Mouse (Mus musculus): Measurements from ENCODE around the gene Hist1h2ae. TPM values are rescaled to one million over a fixed set of nuclear protein-coding genes. Genes with fewer than 3 reads are reported as not detected.

Gene Hist1h2ae
- 1 to 10 TPM; 6.6 to 7.7 TPM for total RNA-seq (2021)
- long read RNA-seq, experiment 1, result 0 reads
- long read RNA-seq, experiment 2, result 0 reads

DNA sequence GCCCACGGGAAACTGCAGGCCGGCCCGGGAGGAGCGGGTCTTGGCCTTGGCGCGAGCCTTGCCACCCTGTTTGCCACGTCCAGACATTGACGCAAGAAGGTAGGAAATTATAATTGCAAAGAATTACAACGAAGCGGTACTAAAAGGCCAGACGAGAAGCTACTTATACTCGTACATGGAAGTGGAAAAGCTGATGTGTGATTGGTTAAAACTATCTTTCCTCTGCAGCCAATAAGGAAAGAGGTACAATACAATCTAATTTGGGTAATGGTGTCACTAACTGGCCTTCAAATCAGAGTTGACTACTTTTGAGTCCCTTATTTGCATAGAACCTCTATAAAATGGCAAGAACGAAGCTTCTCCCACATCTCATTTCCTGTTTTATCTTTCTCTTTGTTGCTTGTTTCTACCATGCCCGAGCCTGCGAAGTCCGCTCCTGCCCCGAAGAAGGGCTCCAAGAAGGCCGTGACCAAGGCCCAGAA, at the start of gene Hist1h2ae, which contains the start of gene Hist1h2bg:
TSS of gene Hist1h2ae (minus strand) at position 199 of the 482 bp plus-strand sequence.
TSS of gene Hist1h2bg (plus strand) at position 375 of the 482 bp plus-strand sequence.
- no peak for TF ChIP-seq CTCF (conservative IDR thresholded peaks at IDR 0.05)
- Histone ChIP-seq H3K27ac (peak within 1 kb of the TSS; percentile 95), H3K4me3 (peak within 1 kb of the TSS; percentile 73)
- DNase-seq (ENCODE audit: low spot score in 2 of 2), result peak; percentile 72 to 92

DNA sequence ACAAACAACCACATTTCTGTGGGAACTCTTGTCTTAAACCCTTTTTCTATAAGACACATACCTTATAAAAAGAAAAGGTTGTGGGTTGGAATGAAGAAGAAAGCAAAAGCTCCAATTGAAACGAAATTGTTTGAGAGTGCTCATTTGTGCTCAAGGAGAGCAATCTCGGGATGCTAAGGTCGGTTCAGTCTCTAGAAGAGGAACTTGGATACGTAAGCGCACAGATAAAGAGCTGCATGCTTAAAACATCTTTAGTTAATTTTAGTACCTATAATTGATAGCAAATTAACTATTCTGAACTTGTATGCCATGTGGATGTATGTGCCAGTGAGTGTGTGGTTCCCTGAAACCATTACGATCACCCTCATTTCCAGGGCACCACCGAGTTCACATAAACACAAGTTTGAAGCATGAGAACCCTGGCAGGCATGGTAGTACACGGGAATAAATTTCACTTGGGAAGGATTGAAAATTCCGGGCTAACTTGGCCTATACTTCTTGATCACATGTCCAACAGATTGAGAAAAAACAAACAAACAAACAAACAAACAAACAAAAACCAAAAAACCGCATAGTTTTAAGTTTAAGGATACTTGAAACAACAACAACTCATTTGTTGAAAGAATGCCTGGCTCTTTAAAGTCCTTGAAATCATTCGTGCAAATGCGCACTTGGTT, 49.2 kb upstream of the Hist1h2ae start:
- Histone ChIP-seq H3K4me3 (peak overlapping the region; percentile 76), H3K27ac (peak overlapping the region; percentile 99)
- DNase-seq (ENCODE audit: low spot score in 2 of 2), result no peak
- no peak for TF ChIP-seq CTCF (conservative IDR thresholded peaks at IDR 0.05)

DNA sequence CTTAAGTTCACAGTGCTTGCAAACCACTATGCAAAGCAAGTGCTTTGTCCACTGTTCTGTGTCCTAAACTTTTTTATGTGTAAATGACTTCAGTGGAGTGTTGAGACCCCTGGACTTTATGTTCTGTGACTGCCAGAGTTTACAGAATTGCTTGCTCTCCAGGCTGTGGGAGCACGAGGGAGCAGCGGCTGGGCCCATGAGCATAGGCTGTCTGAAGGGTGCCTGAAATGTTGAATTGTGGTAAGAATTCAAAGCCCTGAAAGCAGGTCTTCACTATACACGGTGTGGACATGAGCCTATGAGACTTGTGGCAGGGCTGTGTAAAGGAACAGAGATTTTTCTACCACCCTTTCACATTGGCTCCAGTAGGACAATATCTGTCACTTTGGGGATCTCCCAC, 40.6 kb upstream of the Hist1h2ae start:
- DNase-seq (ENCODE audit: low spot score in 2 of 2), result no peak
- Histone ChIP-seq H3K27ac (no peak overlapping the region), H3K4me3 (no peak overlapping the region)
- TF ChIP-seq CTCF (conservative IDR thresholded peaks at IDR 0.05), result no peak

GRCm38 (mm10) chr13:23610393-23610792, 39.4 kb upstream of the Hist1h2ae start:
- no peak for TF ChIP-seq CTCF (conservative IDR thresholded peaks at IDR 0.05)
- no peak for DNase-seq (ENCODE audit: low spot score in 2 of 2)
- Histone ChIP-seq H3K4me3 (no peak overlapping the region), H3K27ac (no peak overlapping the region)

DNA sequence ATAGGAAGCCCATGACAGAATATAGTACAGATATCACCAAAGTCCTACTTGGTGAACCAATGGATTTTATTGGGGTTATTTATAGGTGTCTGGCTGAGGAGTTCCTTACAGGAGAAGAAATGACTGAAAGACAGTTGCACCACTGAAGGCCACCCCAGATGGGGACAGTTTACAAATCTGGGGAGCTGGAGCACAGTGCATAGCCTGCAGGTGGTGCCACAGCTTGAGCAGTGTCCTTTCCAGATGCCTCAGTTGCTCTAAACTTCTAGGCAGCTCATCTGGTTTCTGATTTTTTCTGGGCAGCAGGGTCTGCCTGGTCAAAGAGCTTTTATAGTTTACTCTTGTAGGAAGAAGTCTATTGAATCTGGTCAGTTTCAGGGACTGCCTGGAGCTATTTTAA, 38.8 kb upstream of the Hist1h2ae start:
- Histone ChIP-seq H3K4me3 (no peak overlapping the region), H3K27ac (no peak overlapping the region)
- TF ChIP-seq CTCF (conservative IDR thresholded peaks at IDR 0.05), result no peak
- DNase-seq (ENCODE audit: low spot score in 2 of 2), result no peak

DNA sequence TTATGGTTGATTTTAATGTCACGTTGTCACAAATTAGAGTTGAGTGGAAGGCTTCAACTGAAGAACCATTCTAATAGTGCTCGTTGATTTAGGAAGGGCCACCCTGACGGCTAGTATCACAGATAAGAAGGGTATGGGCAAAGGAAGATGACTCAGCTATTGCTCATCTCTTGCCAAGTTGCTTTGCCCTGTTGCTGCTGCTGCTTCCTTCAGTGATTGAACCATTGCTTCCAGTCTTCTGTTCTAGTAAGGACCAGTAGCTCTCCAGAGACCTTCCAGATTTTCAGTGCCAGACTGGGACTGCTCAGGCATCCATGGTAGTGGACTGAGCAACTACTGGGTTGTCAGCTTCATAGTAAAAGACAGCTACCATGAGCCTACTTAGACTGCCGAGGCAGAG, 38.2 kb upstream of the Hist1h2ae start:
- Histone ChIP-seq H3K27ac (no peak overlapping the region), H3K4me3 (no peak overlapping the region)
- no peak for DNase-seq (ENCODE audit: low spot score in 2 of 2)
- no peak for TF ChIP-seq CTCF (conservative IDR thresholded peaks at IDR 0.05)

DNA sequence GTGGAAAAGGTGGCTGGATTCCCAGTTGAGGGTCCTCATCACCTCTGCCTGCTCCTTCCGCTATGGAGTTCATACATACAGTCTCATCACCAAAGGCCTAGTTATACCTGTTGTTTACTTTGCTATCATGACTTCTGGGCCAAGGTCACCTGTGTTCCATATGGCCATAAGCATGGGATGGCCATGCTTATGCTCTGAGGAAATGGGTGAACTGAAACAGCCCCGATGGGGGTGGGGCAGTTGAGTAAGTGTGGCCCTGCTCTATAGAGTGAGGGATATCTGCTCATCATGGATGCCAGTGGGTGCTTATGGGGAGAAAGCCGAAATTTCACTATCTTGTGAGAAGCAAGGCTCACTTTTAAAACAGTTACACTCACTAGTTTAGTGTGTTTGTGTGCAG, 34.0 kb upstream of the Hist1h2ae start:
- Histone ChIP-seq H3K4me3 (no peak overlapping the region), H3K27ac (no peak overlapping the region)
- no peak for TF ChIP-seq CTCF (conservative IDR thresholded peaks at IDR 0.05)
- DNase-seq (ENCODE audit: low spot score in 2 of 2), result no peak

- Histone ChIP-seq H3K4me3 (no peak overlapping the region), H3K27ac (no peak overlapping the region)
- no peak for DNase-seq (ENCODE audit: low spot score in 2 of 2)
- no peak for TF ChIP-seq CTCF (conservative IDR thresholded peaks at IDR 0.05)
Observed at GRCm38 (mm10) chr13:23604452-23604851, 33.4 kb upstream of the Hist1h2ae start.

GRCm38 (mm10) chr13:23603182-23603699, 32.2 kb upstream of the Hist1h2ae start:
- Histone ChIP-seq H3K4me3 (no peak overlapping the region), H3K27ac (no peak overlapping the region)
- no peak for TF ChIP-seq CTCF (conservative IDR thresholded peaks at IDR 0.05)
- DNase-seq (ENCODE audit: low spot score in 2 of 2), result no peak

GRCm38 (mm10) chr13:23597957-23598356, 26.9 kb upstream of the Hist1h2ae start:
- peak; percentile 76 to 79 for DNase-seq (ENCODE audit: low spot score in 2 of 2)
- TF ChIP-seq CTCF (conservative IDR thresholded peaks at IDR 0.05), result peak; percentile 96

DNA sequence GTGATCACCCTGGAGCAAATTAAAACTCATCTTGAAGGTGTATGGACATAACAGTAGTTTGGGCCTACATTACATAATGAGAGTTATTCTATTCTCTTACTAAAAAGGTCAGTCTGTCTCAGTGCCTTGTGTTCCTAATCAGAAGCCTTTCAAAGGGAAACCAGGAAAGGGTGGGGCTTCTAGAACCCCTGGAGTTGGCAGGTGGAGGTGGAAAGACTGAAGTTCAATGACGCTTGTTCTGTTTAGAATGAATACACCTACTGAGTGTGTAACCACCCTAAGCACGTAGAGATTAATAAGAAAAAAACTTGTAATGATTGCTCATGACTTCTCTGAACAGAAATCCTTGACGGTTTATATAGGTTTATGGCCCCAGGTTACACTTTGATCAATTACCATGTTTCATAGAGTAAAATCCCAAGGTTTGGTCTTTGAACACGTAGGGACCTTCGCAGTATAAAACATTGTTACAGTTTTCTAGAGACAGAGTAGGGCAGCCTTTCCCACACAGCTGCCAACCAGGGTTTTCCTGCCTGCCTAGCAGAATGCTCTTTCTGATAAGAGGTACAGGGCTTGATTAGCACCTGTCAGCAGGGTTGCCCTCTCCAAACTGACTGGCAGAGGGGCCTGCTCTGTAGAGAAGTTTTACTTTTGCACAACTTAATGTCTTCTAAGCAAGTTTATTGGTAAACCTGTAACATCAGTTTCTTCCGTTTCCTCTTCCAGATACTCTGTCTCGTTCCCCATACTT, 24.8 kb upstream of the Hist1h2ae start:
- H3K4me3 ChIP-seq, result no peak overlapping the region
- TF ChIP-seq CTCF (conservative IDR thresholded peaks at IDR 0.05), result no peak
- DNase-seq (ENCODE audit: low spot score in 2 of 2), result no peak
- H3K27ac ChIP-seq, result no peak overlapping the region

More at GRCm38 (mm10) chr13:23597957-23598356, 26.9 kb upstream of the Hist1h2ae start:
- H3K4me3 ChIP-seq, result no peak overlapping the region
- no peak overlapping the region for H3K27ac ChIP-seq

GRCm38 (mm10) chr13:23595185-23595584, 24.2 kb upstream of the Hist1h2ae start:
- H3K4me3 ChIP-seq, result no peak overlapping the region
- DNase-seq (ENCODE audit: low spot score in 2 of 2), result no peak
- TF ChIP-seq CTCF (conservative IDR thresholded peaks at IDR 0.05), result no peak
- no peak overlapping the region for H3K27ac ChIP-seq

DNA sequence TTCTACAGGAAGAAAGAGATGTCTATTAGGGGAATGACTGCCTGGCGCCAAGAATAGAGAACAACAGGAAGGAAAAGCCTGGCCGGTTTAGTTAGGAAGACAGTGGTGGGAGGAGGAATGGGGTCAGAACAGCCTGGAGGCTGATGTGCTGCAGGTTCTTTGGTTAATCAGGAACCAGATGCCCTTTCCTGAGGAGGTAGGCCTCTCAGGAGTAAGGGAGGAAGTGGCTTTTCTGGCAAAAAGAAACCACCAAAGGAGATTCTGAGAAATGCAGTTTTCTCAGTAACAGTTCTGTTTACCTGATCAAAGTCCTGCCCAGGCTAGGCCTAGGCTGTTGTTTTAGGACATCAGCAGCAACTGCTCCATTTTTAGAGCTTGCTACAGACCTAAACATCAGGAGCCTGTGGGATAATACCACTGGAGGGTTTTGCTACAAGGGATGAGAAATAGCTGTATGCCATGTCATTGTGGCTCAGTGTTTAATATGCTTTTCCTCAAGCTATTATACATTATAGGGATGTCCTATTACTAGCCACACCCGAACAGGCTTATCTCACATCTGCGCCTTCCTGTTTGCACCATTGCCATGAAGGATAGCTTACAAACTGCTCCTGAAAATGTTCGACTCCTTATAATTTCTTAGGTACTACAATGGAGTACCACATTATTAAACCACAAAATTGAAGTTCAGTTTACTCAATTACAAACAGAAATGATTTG, 22.2 kb upstream of the Hist1h2ae start:
- no peak overlapping the region for H3K4me3 ChIP-seq
- no peak for TF ChIP-seq CTCF (conservative IDR thresholded peaks at IDR 0.05)
- DNase-seq (ENCODE audit: low spot score in 2 of 2), result no peak
- no peak overlapping the region for H3K27ac ChIP-seq

All from layer of hippocampus, adult 2 months (tissue).